Mouse (Mus musculus): ENCODE measurements around the gene Opalin.

DNA sequence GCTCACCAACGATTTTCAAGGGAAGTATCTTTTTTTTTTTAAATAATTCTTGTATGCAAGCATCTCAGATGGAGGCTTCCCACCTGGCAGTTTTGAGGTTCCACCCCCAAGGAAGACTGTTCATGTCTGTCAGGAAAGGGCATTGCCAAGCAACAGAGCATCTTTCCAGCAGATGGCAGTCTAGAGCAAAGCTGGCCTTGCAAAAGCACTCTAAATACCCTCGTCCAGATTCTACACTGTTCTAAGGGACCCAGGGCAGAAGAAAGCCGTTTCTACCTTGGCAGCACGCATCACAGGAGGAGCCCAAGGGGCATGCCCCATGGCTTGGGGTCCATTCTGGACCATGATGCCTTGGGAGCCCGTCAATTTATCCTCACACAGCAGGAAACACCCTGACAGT is 12.9 kb upstream of the Opalin start:
- TF ChIP-seq CTCF (IDR thresholded peaks at IDR 0.05; ENCODE audit: extremely low read depth, insufficient read depth, low read length) (peak; percentile 84), POLR2A (IDR thresholded peaks at IDR 0.05; ENCODE audit: extremely low read depth, insufficient read depth, low read length) (no peak)
